Mouse (Mus musculus) B cell, adult 2 months (primary cell): ENCODE data around the gene Denr.

Experiments used
- DNase-seq, 2 experiments: peaks; one replicate each; pipeline ENCODE4 v3.0.0; 2022

Denr gene

GRCm38 (mm10) chr5:123906976-123907630, at the start of gene Denr:
Gene Denr, plus strand, starts transcription at chr5:123907175.
- DNase-seq = peak; percentile 100

GRCm38 (mm10) chr5:123858798-123859197, 48.2 kb upstream of the Denr start:
- no peak for DNase-seq

GRCm38 (mm10) chr5:123862374-123863350, 44.3 kb upstream of the Denr start:
- DNase-seq = peak; percentile 7 to 17

GRCm38 (mm10) chr5:123863934-123864333, 43.0 kb upstream of the Denr start:
- DNase-seq = no peak

- no peak for DNase-seq
Measured at GRCm38 (mm10) chr5:123865365-123865764, 41.6 kb upstream of the Denr start, which contains the start of gene Hcar2. Gene Hcar2, minus strand, starts transcription at chr5:123865499.

GRCm38 (mm10) chr5:123866457-123866856, 40.5 kb upstream of the Denr start:
- no peak for DNase-seq

- no peak for DNase-seq
Measured at GRCm38 (mm10) chr5:123869615-123870014, 37.4 kb upstream of the Denr start.

- DNase-seq = no peak
Measured at GRCm38 (mm10) chr5:123874177-123874576, 32.8 kb upstream of the Denr start.

GRCm38 (mm10) chr5:123878056-123878455, 28.9 kb upstream of the Denr start:
- no peak for DNase-seq

- DNase-seq = no peak
Measured at GRCm38 (mm10) chr5:123879928-123880327, 27.0 kb upstream of the Denr start, which contains the start of gene Hcar1. Gene Hcar1, minus strand, starts transcription at chr5:123880020.

- no peak for DNase-seq
Measured at GRCm38 (mm10) chr5:123880778-123881177, 26.2 kb upstream of the Denr start.

GRCm38 (mm10) chr5:123883891-123884290, 23.1 kb upstream of the Denr start:
- DNase-seq = no peak

GRCm38 (mm10) chr5:123884332-123884731, 22.6 kb upstream of the Denr start:
- DNase-seq = no peak

- DNase-seq = no peak
Measured at GRCm38 (mm10) chr5:123886365-123886764, 20.6 kb upstream of the Denr start.

GRCm38 (mm10) chr5:123890312-123890711, 16.7 kb upstream of the Denr start:
- DNase-seq = no peak

GRCm38 (mm10) chr5:123890987-123891386, 16.0 kb upstream of the Denr start:
- DNase-seq = no peak

GRCm38 (mm10) chr5:123891669-123892068, 15.3 kb upstream of the Denr start:
- DNase-seq = peak; percentile 77 to 80

- DNase-seq = no peak
Measured at GRCm38 (mm10) chr5:123893520-123893919, 13.5 kb upstream of the Denr start.

- no peak for DNase-seq
Measured at GRCm38 (mm10) chr5:123896395-123896794, 10.6 kb upstream of the Denr start.

- DNase-seq = peak; percentile 16 to 19
Measured at GRCm38 (mm10) chr5:123897352-123897751, 9.6 kb upstream of the Denr start.

GRCm38 (mm10) chr5:123904059-123904672, 2.8 kb upstream of the Denr start:
- no peak for DNase-seq

- DNase-seq = no peak
Measured at GRCm38 (mm10) chr5:123906146-123906975, 614 bp upstream of the Denr start.
